14 mouse cellular contexts compared by ENCODE assay signal in genomic region chr4:126749553-126749952, GRCm38 (mm10). TPM values are rescaled to one million over a fixed set of nuclear protein-coding genes. Genes with fewer than 3 reads are reported as not detected.
DNase-seq lines count a peak whose midpoint lies in the region; ATAC-seq and TF ChIP-seq lines count a peak whose summit lies in the region.
"Had no signal": no experiment of that assay in that cellular context is flagged by ENCODE, and none has a peak within 500 bp of the region (broad histone marks: within the 10 kb centered on the region; RNA-seq: fewer than 3 reads in every experiment).

No protein-coding gene starts in this region.

- H3K36me3 ChIP-seq in midbrain, embryonic 14.5 days (ENCODE audit: control insufficient read depth, insufficient read depth, low read length), result peaks cover 57% of the 10 kb centered on the region
- H3K36me3 ChIP-seq in midbrain, embryonic 11.5 days (ENCODE audit: control insufficient read depth, insufficient read depth, low read length), result peaks cover 9% of the 10 kb centered on the region; the same call in 1 of the 2 replicates
- peaks cover 41% of the 10 kb centered on the region for H3K36me3 ChIP-seq in hindbrain, embryonic 15.5 days

- no peak for TF ChIP-seq CTCF in olfactory bulb, adult 2 months (IDR thresholded peaks at IDR 0.05; ENCODE audit: insufficient read depth, low read depth, low read length)

- no peak overlapping the region for H3K27ac ChIP-seq in midbrain, embryonic 14.5 days (replicated peaks; ENCODE audit: low read depth, low read length)
- no peak overlapping the region for H3K27ac ChIP-seq in midbrain, embryonic 11.5 days (ENCODE audit: low read depth, low read length)
- no peak overlapping the region for H3K27ac ChIP-seq in hindbrain, embryonic 15.5 days (replicated peaks)
- H3K27ac ChIP-seq in olfactory bulb, adult 2 months (ENCODE audit: insufficient read depth, low read depth, low read length), result peak overlapping the region; percentile 45
- H3K27ac ChIP-seq: heart, embryonic 10.5 days had no signal

- no peak for TF ChIP-seq POLR2A in olfactory bulb, adult 2 months (IDR thresholded peaks at IDR 0.05; ENCODE audit: insufficient read depth, low read depth, low read length)

- 90% methylated on average over 11 of the region's 11 CpGs for WGBS in midbrain, embryonic 14.5 days
- WGBS in midbrain, embryonic 11.5 days, result 93% methylated on average over 11 of the region's 11 CpGs
- WGBS in hindbrain, embryonic 15.5 days, result 77% methylated on average over 11 of the region's 11 CpGs
- WGBS in olfactory bulb, adult 2 months, result 36% methylated on average over 11 of the region's 11 CpGs

- peak; percentile 29 to 38 for DNase-seq in frontal cortex, postnatal 10 days (ENCODE audit: low spot score in 2 of 2)
- no peak for DNase-seq in frontal cortex, postnatal 25 days (ENCODE audit: low spot score in 2 of 2)
- DNase-seq in midbrain, embryonic 14.5 days, result no peak
- no peak for DNase-seq in midbrain, embryonic 11.5 days (ENCODE audit: low spot score, missing footprints)
- no peak for DNase-seq in adrenal gland, postnatal 14 days
- no peak for DNase-seq in kidney, adult 9 months
- DNase-seq: B cell, adult 2 months; retina, postnatal 1 day had no signal

- 0 out of 2 replicates have a peak, but pooled peaks cover 3% of the 10 kb centered on the region for H3K27me3 ChIP-seq in midbrain, embryonic 14.5 days (ENCODE audit: control insufficient read depth, insufficient read depth, low read length)
- no peaks in the 10 kb centered on the region; the same call in 1 of the 2 replicates for H3K27me3 ChIP-seq in midbrain, embryonic 11.5 days (ENCODE audit: control insufficient read depth, insufficient read depth, low read length)
- 0 out of 2 replicates have a peak, but pooled peaks cover 4% of the 10 kb centered on the region for H3K27me3 ChIP-seq in hindbrain, embryonic 15.5 days

- peak overlapping the region; percentile 22; the same call in 1 of the 2 replicates for H3K4me2 ChIP-seq in midbrain, embryonic 14.5 days (ENCODE audit: low read length)
- no peak overlapping the region for H3K4me2 ChIP-seq in midbrain, embryonic 11.5 days
- H3K4me2 ChIP-seq in hindbrain, embryonic 15.5 days, result peak overlapping the region; percentile 95

- peaks cover 41% of the 10 kb centered on the region for H3K4me1 ChIP-seq in midbrain, embryonic 14.5 days (ENCODE audit: control insufficient read depth, insufficient read depth, low read length)
- peaks cover 17% of the 10 kb centered on the region for H3K4me1 ChIP-seq in midbrain, embryonic 11.5 days (ENCODE audit: control insufficient read depth, insufficient read depth, low read length)
- peaks cover 49% of the 10 kb centered on the region for H3K4me1 ChIP-seq in hindbrain, embryonic 15.5 days (replicated peaks)
- peaks cover 45% of the 10 kb centered on the region for H3K4me1 ChIP-seq in olfactory bulb, adult 2 months (ENCODE audit: control insufficient read depth, insufficient read depth, low read length)

- no peaks in the 10 kb centered on the region for H3K9me3 ChIP-seq in midbrain, embryonic 14.5 days (ENCODE audit: control insufficient read depth, low read length)
- H3K9me3 ChIP-seq in midbrain, embryonic 11.5 days (ENCODE audit: control insufficient read depth, low read length), result no peaks in the 10 kb centered on the region
- H3K9me3 ChIP-seq in hindbrain, embryonic 15.5 days, result no peaks in the 10 kb centered on the region
- H3K9me3 ChIP-seq: heart, embryonic 10.5 days had no signal

- no peak overlapping the region; the same call in 1 of the 2 replicates for H3K4me3 ChIP-seq in midbrain, embryonic 14.5 days (replicated peaks; ENCODE audit: low read depth, low read length)
- no peak overlapping the region for H3K4me3 ChIP-seq in midbrain, embryonic 11.5 days (ENCODE audit: low read depth, low read length)
- peak overlapping the region; percentile 12 for H3K4me3 ChIP-seq in hindbrain, embryonic 15.5 days
- peak overlapping the region; percentile 90 for H3K4me3 ChIP-seq in olfactory bulb, adult 2 months (ENCODE audit: insufficient read depth, low read depth, low read length)
- H3K4me3 ChIP-seq: heart, embryonic 10.5 days had no signal

- no peak overlapping the region for H3K9ac ChIP-seq in midbrain, embryonic 14.5 days (replicated peaks; ENCODE audit: low read length)
- H3K9ac ChIP-seq in midbrain, embryonic 11.5 days (ENCODE audit: low read length), result no peak overlapping the region
- no peak overlapping the region; the same call in 1 of the 2 replicates for H3K9ac ChIP-seq in hindbrain, embryonic 15.5 days

- ATAC-seq in midbrain, embryonic 14.5 days (ENCODE audit: low FRiP score, low TSS enrichment), result no peak
- no peak for ATAC-seq in midbrain, embryonic 11.5 days (ENCODE audit: low FRiP score)
- ATAC-seq in hindbrain, embryonic 15.5 days (ENCODE audit: low FRiP score, low read depth), result no peak

RNA-seq across cellular contexts. Expression of gene Ncdn, which starts 3.7 kb away (rescaled TPM):
- 88.9 and 91.8 TPM in 2 replicates for polyA plus RNA-seq in midbrain, embryonic 14.5 days (2014; fragmentation: Nextera tagmentation; extraction: Ambion mirVana)
- polyA plus RNA-seq in midbrain, embryonic 11.5 days (2014; fragmentation: Nextera tagmentation; extraction: Ambion mirVana), result 22.0 and 23.3 TPM in 2 replicates
- polyA plus RNA-seq in hindbrain, embryonic 15.5 days (2015; fragmentation: Nextera tagmentation; extraction: Ambion mirVana), result 130 and 146 TPM in 2 replicates
- polyA plus RNA-seq in olfactory bulb, adult 2 months (2012; ENCODE audit: insufficient read depth, insufficient read length, low replicate concordance, missing spikeins), result 194 and 284 TPM in 2 replicates
- 23.8 and 30.8 TPM in 2 replicates for total RNA-seq in adrenal gland, postnatal 14 days (2021)

RNA-seq across cellular contexts. Expression of gene AU040320, which starts 3.8 kb away (rescaled TPM):
- polyA plus RNA-seq in midbrain, embryonic 14.5 days (2014; fragmentation: Nextera tagmentation; extraction: Ambion mirVana), result 35.8 and 38.9 TPM in 2 replicates
- 23.8 and 26.2 TPM in 2 replicates for polyA plus RNA-seq in midbrain, embryonic 11.5 days (2014; fragmentation: Nextera tagmentation; extraction: Ambion mirVana)
- polyA plus RNA-seq in hindbrain, embryonic 15.5 days (2015; fragmentation: Nextera tagmentation; extraction: Ambion mirVana), result 39.5 and 41.4 TPM in 2 replicates
- polyA plus RNA-seq in olfactory bulb, adult 2 months (2012; ENCODE audit: insufficient read depth, insufficient read length, low replicate concordance, missing spikeins), result not detected in 2 replicates
- 28.9 and 32.4 TPM in 2 replicates for total RNA-seq in adrenal gland, postnatal 14 days (2021)

RNA-seq across cellular contexts. Expression of gene Tfap2e, which starts 13.5 kb away (rescaled TPM):
- 0.97 and 2.0 TPM in 2 replicates for polyA plus RNA-seq in midbrain, embryonic 14.5 days (2014; fragmentation: Nextera tagmentation; extraction: Ambion mirVana)
- 1.5 and 1.6 TPM in 2 replicates for polyA plus RNA-seq in midbrain, embryonic 11.5 days (2014; fragmentation: Nextera tagmentation; extraction: Ambion mirVana)
- polyA plus RNA-seq in hindbrain, embryonic 15.5 days (2015; fragmentation: Nextera tagmentation; extraction: Ambion mirVana), result 0.32 and 0.51 TPM in 2 replicates
- not detected in 2 replicates for polyA plus RNA-seq in olfactory bulb, adult 2 months (2012; ENCODE audit: insufficient read depth, insufficient read length, low replicate concordance, missing spikeins)
- not detected in 2 replicates for total RNA-seq in adrenal gland, postnatal 14 days (2021)
- total RNA-seq: adrenal gland, postnatal 4 days had no signal
- polyA plus RNA-seq: heart, embryonic 10.5 days; kidney, embryonic 16.5 days; liver, embryonic 16.5 days had no signal

Comparison
In these comparisons a context has a peak if more than half of its experiments do, and no peak if none do; other contexts are left out.
1. DNase-seq: peak in frontal cortex, postnatal 10 days (2 of 2); none in frontal cortex, postnatal 25 days (0 of 2), midbrain, embryonic 14.5 days (single experiment), midbrain, embryonic 11.5 days (single experiment), adrenal gland, postnatal 14 days (single experiment) and kidney, adult 9 months (single experiment).
2. H3K4me3 ChIP-seq: peak in hindbrain, embryonic 15.5 days (single experiment) and olfactory bulb, adult 2 months (single experiment); none in midbrain, embryonic 14.5 days (single experiment) and midbrain, embryonic 11.5 days (single experiment).